Mouse (Mus musculus) cerebellum, postnatal 10 days (tissue): ENCODE data around the gene Adprhl2.

Experiments used
- DNase-seq, 2 experiments: peaks; one replicate each; pipeline ENCODE4 v3.0.0; 2021; ENCODE audit warnings: mixed read lengths in 2 of 2

Adprhl2 gene

DNA sequence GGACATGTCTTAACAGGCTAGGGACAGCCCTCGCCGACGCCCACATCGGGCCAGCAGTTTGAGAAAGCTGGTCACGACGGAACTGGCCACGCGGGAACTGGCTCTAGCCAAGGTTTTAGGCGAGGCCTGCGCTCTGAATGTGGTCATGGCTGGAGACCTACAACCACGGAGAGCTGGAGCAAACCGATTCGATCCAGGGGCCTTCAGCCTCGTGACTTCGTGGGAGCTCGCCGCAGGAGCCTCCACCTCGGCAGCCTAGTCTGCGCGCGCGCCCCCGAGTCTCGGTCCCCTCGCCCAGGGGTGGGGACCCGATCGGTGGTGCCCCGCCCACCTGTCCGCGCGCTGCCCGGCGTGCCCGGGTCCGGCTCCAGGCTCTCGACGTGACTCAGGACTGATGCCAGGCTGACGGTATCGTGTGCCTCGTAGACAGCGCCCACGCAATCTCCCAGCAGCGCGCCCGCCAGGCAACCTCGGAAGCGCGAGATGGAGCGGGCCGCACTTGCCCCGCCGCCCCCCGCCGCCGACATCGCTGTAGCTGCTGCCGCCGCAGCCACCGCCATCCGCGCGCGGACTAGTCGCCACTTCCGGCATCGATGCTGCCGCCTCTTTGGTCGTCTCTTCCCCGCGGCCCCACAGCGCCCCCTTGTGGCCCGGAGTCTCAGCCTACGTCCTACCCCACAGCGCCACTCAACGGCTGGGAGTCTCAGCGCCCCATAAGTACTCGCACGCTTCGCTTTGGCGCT lies at the start of gene Adprhl2:
TSS of gene Adprhl2 (minus strand) at position 593 of the 743 bp plus-strand sequence.
- DNase-seq = peak; percentile 100

GRCm38 (mm10) chr4:126360069-126360468 lies 38.6 kb upstream of the Adprhl2 start:
- no peak for DNase-seq

DNA sequence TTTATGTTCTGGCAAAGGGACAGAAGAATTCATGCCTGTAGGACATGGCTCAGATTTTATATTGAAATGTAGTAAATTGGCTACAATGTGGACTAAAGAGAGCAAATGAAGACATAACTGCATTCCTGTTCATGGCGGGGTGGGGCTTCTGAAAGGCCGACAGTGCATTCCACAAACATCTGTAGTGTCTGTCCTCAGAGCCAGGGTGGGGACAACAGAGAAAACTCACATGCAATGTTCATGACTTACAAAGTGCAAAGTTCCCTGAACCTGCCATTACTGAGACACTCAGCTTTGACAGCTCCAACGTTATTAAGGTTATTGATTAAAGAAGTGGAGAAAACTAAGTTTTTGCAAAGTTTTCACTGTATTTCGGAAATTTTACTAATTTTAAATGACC lies 21.9 kb upstream of the Adprhl2 start:
- no peak for DNase-seq

- no peak for DNase-seq
Observed at GRCm38 (mm10) chr4:126339461-126339860, 18.0 kb upstream of the Adprhl2 start.

DNA sequence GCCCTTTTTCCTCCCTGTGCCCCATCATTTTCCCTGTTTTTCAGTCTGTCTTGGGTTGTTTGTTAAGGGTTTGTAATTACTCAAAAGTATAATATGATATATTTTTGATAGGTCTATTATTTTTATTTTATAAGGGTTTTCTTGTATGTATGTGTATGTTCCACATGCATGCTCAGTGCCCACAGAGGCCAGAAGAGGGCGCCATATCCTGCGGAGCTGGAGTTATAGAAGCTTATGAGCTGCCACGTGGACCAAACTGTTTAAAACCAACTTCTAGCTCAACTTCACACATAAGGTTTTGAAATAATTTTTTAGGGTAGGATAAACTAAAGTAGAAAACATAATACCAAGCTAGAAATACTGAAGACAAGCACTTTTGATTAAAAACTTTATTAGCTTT lies 10.9 kb upstream of the Adprhl2 start:
- peak; percentile 42 to 59 for DNase-seq

DNA sequence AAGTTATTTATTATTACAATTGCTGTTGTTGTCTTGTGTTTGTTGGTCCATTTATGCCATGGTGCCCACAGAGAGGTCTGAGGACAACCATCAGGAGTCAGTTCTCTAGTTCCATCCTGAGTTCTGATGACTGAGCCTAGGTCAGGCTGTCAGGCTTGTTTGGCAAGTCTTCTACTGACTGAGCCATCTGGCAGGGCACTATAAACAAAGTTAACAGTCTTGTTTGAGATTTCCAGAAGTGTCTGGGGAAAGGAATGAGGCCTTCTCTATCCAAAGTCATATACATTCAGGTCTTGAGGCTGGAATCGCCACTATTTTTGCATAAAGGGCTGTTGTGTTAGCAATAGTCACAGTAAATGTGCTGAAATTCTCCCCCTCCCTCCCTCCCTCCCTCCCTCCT lies 10.2 kb upstream of the Adprhl2 start:
- DNase-seq = no peak

GRCm38 (mm10) chr4:126330295-126330694 lies 8.8 kb upstream of the Adprhl2 start:
- no peak for DNase-seq

DNA sequence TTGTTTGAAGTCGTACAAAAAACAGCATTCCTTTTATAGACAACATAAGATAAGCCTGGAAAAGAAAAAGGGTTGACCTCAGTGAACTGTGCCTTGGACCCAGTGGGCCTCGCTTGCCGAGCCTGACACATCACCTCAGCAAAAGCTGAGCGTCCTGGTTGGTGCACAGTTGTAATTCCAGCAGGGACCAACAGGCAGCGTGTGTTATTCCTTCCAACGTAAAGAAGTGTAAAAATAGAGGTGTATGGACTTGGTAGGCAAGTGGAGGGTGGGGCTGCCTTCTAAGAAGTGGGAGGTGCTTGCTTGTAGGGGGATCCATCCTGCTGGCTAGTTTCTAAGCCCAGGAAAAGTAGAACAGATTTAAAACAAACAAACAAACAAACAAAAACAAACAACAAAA lies 4.5 kb upstream of the Adprhl2 start:
- no peak for DNase-seq

GRCm38 (mm10) chr4:126325281-126325861 lies 3.9 kb upstream of the Adprhl2 start, which contains the start of gene Tekt2:
Gene Tekt2 (minus strand): TSS chr4:126325688.
- DNase-seq = peak; percentile 63 to 67

- DNase-seq = peak; percentile 83 to 86
Observed at GRCm38 (mm10) chr4:126324861-126325260, 3.4 kb upstream of the Adprhl2 start.

GRCm38 (mm10) chr4:126322646-126323045 lies 1.1 kb upstream of the Adprhl2 start:
- DNase-seq = no peak

DNA sequence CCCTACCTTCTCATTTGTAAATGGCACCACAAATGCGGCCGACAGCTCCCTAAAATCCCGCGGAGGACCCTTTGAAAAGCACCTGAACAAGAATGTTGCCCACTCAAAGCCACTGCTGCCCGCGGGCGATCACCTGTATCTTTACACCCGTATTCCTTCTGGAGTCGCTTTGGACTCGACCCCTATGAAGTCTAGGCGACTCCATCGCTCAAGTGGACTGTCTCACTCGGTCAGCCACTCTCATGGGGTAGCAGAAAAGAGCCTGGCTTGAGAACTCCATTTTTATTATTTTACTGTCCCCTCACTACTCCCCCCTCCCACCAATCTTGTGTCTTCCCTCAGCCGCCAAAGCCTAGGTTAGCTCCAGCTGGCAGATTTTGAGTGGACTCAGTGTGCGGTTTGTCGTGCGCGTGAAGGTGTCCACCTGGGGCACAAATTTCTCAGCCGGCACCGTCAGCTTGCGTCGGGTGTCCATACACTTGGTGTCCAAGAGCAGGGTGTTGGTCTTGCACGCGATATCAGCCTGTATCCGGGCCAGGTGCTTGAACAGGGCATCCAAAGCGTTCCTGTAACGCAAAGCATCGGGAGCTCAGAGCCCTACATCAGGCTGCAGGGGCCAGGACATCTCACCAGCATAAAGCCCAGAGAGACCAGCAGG lies 480 bp upstream of the Adprhl2 start:
- DNase-seq = peak in 1 of 2 experiments; percentile 40

- DNase-seq = no peak
Observed at GRCm38 (mm10) chr4:126319806-126320205, 1.7 kb downstream of the Adprhl2 start.

- DNase-seq = peak; percentile 62 to 72
Observed at GRCm38 (mm10) chr4:126316443-126317040, 5.0 kb downstream of the Adprhl2 start.

DNA sequence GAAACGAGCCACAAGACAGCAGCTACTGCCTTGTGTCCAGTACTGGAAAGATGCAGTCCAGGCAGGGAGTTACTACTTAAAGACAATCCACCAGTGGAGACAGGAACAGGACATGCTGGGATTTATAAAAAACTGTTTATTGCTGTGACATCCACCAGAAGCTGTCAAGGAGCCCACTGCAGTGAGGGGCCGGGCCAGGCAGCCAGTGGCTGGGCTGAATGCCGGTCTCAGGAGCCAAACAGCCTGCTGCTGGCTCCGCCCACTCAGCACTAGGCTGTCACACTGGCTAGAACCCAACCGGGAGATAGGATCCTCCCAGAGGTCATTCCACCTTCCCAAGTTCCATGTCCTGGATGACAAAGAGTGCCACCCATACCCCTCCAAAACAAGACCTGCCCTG lies 5.6 kb downstream of the Adprhl2 start:
- peak; percentile 74 to 76 for DNase-seq

DNA sequence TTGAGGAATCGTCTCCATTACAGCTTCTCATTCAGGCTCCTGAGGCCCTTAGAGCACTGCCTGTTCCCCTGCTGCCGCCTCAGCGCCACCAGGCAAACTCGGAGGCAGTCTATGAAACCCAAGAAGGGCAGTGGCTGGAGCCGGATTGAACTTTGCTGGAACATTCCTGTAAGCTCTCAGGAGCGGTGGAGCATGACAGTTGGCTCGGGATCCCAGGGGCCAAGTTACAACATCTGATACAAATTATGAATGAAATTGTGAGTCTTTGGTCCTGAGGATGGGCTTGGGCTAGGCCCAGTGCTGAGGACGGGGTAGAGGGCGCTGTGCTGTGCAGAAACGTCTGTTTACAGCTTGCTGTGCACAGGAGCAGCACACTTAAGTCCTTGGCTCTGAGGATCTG lies 7.1 kb downstream of the Adprhl2 start:
- DNase-seq = peak in 1 of 2 experiments; percentile 27

DNA sequence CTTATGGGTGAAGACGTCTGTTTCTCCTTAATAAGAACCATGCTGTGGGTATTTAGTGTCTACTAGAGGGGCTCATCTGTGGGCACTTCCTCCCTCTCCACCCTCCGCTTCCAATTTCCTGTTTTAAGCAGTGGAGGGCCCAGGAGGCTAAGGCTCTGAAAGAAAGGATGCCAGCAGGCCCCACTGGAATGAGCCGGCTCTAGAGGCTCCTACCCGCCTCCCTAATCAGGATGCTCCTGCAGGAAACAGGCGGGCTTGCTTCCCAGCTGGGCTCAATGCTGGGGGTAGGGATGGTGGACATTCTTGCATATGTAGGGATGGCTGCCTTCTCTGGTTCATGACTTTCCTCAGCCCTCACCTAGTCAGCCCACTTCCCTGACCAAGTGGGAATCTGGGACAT lies 8.3 kb downstream of the Adprhl2 start:
- DNase-seq = no peak

DNA sequence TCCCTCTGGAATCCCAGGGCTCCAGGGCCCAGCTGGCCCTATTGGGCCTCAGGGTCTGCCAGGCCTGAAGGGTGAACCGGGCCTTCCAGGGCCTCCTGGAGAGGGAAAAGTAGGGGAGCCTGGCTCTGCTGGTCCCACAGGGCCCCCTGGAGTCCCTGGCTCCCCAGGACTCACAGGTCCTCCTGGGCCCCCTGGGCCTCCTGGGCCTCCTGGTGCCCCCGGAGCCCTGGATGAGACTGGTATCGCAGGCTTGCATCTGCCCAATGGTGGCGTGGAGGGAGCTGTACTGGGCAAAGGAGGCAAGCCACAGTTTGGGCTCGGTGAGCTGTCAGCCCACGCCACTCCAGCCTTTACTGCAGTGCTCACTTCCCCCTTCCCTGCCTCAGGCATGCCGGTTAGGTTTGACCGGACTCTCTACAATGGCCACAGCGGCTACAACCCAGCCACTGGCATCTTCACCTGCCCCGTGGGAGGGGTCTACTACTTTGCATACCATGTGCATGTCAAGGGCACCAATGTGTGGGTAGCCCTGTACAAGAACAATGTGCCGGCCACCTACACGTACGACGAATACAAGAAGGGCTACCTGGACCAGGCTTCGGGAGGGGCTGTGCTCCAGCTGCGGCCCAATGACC lies 9.8 kb downstream of the Adprhl2 start:
- no peak for DNase-seq

DNA sequence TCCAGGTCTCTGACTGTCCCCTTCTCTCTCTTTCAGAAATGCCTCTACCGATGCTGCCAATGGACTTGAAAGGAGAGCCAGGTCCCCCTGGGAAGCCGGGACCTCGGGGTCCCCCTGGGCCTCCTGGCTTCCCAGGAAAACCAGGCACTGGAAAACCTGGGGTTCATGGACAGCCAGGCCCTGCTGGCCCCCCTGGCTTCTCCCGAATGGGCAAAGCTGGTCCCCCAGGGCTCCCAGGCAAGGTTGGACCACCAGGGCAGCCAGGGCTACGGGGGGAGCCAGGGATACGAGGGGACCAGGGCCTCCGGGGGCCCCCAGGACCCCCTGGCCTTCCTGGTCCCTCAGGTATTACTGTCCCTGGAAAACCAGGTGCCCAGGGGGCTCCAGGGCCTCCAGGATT lies 11.2 kb downstream of the Adprhl2 start:
- DNase-seq = no peak

- DNase-seq = peak; percentile 97 to 98
Observed at GRCm38 (mm10) chr4:126309922-126310309, 11.6 kb downstream of the Adprhl2 start.

DNA sequence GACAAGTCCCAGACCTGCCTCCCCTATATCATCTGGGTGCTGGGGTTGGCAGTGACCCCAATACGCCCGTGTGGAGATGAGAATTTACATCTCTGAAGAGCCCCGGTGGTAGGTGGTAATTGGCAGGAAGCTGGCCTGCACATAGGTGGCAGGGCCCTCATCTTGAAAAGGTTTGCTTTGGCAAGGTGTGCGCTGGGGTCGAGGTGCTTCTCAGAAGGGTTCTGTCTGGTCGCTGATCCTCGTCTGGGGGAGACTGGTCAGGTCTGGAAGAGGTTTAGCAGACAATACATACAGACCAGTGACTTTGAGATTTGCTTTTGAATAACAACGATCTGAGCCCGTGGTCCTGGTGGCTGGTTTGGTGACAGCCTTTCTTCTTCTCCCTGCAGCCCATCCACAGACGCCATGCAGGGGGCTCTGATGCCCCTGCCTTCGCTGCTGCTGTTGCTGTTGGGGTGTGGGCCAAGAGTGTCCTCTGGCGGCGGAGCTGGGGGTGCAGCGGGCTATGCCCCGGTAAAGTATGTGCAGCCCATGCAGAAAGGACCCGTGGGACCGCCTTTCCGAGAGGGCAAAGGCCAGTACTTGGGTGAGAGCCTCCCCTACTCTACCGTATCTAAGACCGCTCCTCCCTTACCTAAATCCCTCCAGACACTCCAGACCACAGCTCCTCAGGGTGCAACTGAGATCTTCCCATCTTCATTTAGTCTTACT lies 12.1 kb downstream of the Adprhl2 start:
- peak; percentile 66 to 71 for DNase-seq

- DNase-seq = no peak
Observed at GRCm38 (mm10) chr4:126306827-126307226, 14.7 kb downstream of the Adprhl2 start.
